Mouse (Mus musculus) adrenal gland, postnatal 36 days (tissue): ENCODE measurements around the gene Tctn3. TPM values are rescaled to one million over a fixed set of nuclear protein-coding genes. Genes with fewer than 3 reads are reported as not detected.

Experiments
- DNase-seq, 2 experiments: peaks; one replicate each; pipeline ENCODE4 v3.0.0; 2021; ENCODE audit warnings: mixed read lengths in 1 of 2
- long read RNA-seq, 2 experiments: library from polyadenylated mRNA; stranded (forward); transcript quantifications; one replicate each; pipeline ENCODE4 v2.0.0; 2021; ENCODE audit warnings: borderline sequencing depth in 2 of 2
- total RNA-seq, 2 experiments: library from RNA; stranded (reverse); gene quantifications; 2 replicates each; pipeline ENCODE4 v1.2.3; 2021

Tctn3 gene
- total RNA-seq = 1 to 10 TPM; 5.1 to 5.5 TPM
- long read RNA-seq, experiment 1, partial matches to known transcripts = 0 of 3 reads
- long read RNA-seq, experiment 1, other reads (novel, unspliced or antisense) = 1 of 3 reads
- long read RNA-seq, experiment 2, partial matches to known transcripts = 0 of 2 reads
- long read RNA-seq, experiment 2, other reads (novel, unspliced or antisense) = 0 of 2 reads

DNA sequence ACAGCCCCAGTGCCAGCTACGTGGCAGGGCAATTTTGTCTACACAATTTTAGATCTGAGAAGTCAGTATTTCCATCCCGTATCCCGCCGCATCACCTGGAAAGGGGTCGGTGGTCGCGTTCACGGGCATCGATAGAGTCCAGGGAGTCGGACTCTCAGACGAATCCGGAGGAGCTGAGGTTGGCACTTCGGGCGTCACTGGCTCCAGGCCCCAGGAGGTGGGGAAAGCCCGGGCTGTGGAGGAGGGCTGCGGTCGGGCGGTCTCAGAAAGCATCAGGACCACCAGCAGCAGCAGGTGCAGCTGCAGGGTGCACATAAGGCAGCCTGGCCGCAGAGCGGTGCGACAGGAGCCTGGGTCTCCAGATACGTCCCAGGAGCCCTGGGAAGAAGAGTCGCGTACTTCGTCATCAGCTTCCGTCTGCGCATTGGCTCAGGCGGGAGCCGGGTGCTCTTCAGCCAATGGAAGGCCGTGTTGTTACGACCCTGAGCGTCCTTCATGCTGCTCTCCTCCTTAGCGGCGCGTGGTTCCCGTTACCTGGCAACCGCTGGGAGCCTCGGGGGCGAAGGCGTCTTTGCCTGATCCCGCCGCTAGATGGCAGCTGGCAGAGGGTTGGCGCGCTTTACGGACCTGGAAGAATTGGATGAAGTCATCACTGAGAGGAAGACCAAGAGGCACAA lies at the start of gene Tctn3, which contains the start of gene Entpd1:
TSS of gene Tctn3 (minus strand) at position 404 of the 677 bp plus-strand sequence.
TSS of gene Entpd1 (plus strand) at position 537 of the 677 bp plus-strand sequence.
- peak; percentile 97 for DNase-seq

DNA sequence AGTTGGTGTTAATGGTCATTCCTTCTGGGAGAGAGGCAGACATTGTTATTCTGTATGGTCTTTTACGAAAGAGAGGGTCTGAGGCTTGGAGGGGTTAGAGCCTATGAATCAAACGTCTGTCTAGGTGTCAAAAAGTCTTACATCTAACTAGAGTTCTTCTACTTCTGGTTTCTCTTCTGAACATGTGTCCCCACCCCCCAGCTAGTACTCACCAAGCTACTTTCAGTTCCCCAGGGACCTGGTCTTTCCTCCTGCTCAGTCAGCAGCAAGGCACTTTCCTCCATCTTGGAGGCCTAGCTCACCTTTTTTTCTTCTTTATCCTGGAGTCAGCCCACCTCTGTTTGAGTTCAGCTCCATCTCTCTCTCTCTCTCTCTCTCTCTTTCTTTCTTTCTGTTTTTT lies 49.1 kb upstream of the Tctn3 start:
- DNase-seq = peak in 1 of 2 experiments; percentile 31

DNA sequence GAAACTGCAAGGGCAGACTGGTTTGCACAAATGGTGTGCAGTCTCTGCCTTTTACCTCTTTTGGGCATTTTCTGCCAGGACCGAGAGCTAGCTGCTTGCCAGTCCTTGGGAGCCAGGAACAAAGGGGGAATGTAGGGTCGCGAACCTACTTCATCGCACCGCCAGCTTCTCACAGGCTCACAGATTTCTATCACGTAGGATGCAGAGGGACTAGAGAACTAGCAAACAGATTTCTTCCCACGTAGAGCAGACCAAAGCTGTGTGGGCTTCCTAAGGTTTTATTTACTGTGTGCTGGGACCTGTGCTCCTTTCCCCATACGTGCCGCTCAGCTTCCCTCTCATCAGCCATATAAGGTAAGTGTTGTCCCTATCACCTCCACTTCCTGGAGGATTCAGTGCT lies 48.5 kb upstream of the Tctn3 start:
- DNase-seq = no peak

DNA sequence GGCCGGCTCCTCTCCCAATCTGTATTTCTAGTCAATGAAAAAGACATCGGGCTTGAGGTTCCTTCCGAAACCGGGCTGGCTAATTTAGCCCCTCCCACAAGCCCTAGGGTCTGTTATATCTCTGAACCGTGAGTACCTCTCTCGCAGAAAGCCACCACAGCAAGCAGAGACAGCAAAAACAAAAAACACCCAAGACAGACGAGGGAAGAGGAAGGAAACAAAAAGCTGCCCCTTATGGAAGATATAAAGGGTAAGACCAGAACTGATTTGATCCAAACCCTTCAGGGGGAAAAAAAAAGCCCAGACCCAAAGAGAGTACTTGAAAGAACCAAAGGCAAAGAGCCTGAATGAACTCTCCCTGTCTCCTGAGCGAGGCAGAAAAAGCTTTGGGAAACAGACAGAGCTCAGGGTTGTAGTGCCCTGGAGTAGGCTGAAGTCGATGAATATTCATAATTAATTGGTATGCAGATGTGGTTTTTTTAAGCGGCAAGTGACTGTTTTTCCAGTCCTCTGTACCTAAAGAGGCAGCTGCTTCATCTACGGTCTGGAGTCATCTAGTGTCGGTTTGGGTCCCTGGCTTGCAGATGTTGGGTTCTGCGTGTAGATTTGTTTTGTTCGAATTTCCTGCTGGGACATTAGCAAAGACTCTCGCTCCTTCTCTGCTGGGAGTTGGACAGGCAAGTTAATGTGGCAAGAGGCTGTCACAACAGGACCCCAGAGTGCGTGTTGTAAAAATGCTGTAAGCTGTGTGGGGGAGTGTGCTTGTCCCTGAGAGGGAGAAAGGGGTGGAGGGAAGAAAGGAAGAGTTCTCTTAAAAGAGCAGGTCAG lies 47.8 kb upstream of the Tctn3 start:
- peak; percentile 22 to 43 for DNase-seq

DNA sequence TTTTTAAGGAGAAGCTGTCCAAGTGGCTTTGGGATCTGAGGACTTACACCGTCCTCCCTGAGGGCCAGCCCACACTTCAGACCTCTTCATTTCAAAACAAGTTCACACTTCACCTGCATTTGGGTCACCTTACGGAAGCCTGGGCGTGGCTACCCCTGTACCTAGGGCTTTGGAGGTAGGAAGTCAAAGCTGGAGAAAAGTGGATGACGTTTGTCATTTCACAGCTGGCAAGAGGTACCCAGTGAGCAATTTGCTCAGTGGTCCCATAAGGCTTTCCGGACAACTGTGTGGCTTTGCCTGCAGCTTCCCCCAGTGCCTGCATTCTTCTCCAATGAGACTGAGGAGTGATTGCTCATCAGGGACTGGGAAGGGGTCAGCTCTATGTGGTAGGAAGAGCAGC lies 46.9 kb upstream of the Tctn3 start:
- no peak for DNase-seq

DNA sequence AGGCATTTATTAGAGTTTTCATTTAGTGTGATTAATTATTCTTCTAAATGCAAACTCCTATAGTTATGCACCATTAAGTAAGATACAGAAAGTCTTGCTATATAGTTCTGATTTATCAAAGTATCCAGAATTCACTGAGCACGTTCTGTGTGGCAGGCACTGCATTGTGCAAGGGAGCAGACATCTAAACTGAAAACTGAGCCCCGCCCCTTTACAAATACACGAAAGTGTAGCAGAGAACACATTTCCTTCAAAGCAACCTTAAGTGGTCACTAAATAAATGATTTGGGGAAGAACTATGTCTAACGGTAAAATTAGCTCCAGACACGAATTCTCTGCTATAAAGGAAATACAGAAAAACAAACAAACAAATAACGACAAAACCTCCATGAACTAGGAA lies 46.2 kb upstream of the Tctn3 start:
- no peak for DNase-seq

DNA sequence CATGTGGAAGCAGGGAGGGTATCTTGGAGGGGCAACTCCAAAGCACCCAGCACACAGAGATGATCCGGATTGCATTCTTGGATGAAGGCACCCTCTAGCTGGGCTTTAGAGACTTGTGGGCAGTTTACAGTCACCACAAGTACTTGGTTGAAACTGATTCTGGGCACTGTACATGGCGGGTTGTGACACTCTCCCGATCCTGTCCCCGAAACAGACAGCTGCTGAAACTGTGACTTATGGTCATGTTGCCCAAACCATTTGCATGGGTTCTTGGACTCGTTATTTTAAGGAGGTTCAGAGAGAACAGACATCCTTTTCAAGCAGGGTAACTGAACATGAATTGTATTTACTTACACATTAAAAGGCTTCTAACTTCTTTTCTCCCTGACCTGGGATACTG lies 44.2 kb upstream of the Tctn3 start:
- DNase-seq = no peak

DNA sequence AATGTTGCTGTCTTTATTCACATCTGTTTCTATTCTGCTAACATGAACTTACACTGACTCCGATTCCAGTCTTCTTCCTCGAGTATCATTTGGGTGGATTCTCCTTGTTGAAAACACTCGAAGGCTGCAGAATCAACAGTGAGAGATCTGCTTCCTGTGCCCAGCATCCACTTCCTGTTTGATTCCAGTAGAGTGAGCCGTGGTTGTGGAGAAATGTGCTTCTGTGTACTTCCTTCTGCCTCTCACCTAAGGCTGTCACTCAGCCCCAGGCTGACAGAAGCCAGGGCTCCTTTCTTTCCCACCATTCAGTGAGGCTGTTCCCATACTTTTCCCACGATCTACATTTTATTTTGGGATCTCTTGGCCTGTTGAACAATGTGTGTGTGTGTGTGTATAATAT lies 38.1 kb upstream of the Tctn3 start:
- no peak for DNase-seq

DNA sequence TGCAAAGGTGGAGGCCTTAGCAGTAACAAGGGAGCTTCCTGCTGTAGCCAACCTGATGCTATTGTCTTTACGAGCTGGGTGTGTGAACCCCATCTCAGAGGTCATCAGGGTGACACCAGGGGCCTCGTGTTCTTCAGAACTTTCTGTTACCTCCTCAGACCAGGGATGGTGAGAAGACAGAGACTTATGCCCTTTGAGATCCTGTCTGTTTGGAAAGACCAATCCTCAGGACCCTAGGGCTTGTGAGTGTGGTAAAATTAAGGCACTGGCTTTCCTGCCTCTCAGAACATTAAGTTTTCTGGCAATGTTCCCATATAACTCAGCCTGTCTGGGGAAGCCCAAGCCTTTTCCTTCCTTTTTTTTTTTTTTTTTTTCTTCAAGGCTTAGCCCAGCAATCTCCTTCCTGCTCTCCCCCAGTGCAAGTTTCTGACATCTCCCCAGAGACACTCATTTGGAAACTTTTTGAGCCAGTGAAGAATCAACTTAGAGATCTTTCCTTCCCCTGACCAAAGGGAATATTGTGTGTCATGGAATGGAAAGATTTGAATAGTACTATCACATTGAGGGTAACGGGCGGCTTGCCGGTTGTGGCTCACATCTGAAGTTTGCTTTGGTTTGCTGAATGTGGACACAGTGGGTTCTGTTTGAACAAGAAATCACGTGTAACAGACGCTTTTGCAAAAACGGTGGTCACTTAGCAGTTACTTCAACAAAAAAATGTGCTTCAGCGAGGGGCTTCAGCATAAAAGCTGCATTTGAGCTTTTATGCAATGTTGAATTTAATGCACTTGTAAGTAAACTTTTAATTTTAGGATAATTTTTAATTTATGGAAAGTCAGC lies 35.5 kb upstream of the Tctn3 start:
- DNase-seq = peak; percentile 13 to 23

DNA sequence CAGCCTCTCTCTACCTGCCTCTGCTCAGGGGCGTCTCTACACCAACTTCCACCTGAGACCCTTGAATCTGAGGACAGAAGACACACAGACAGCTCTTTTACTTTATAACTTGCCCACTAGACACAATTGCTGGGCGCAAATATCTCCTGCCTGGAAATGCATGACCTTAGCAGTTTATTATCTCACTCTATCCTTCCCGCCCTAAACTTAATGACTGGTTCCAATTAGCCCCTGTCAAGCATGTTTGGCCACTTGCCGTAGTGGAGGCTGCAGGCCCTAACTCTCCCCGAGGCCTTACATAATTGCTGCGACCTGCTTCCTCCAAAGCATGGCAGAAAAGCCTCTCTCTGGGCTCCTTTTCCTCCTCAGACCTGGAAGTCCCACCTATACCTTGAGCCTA lies 34.3 kb upstream of the Tctn3 start:
- DNase-seq = no peak

DNA sequence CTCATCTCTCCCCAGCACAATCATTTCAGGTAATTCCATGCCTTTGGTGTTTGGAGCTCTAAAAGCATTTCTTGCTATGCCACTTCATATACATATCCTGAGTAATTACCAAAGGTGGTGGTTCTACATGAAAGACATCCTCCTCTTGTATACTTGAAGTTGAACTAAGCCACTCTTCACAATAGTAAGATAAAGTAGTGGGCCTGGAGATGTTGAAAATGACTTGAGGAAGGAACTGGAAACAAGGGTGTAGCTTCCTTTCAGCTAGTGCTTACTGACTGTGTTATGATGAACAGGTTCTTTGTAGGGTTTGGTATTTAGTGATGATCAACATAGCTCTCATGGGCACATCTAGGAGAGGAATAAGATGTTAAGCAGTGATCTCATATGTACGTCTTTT lies 31.8 kb upstream of the Tctn3 start:
- no peak for DNase-seq

DNA sequence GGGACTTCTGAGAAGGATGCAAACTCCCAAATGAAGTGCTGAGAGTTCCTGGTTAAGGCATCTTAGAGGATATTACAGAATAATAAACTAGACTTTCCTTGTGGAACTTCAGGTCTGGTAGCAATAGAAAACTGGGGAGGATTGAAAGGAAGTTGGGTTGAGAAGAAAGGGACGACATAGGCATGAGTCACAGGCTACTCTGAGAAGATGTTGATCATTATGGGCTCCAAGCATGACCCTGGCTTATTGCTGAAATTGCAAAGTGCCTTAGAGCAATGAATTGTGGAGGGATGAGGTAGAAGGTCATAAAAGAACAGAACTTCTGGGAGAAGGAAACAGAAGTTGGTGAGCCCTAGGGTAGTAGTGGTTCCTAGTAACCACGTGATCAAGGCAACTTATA lies 28.8 kb upstream of the Tctn3 start:
- DNase-seq = no peak

DNA sequence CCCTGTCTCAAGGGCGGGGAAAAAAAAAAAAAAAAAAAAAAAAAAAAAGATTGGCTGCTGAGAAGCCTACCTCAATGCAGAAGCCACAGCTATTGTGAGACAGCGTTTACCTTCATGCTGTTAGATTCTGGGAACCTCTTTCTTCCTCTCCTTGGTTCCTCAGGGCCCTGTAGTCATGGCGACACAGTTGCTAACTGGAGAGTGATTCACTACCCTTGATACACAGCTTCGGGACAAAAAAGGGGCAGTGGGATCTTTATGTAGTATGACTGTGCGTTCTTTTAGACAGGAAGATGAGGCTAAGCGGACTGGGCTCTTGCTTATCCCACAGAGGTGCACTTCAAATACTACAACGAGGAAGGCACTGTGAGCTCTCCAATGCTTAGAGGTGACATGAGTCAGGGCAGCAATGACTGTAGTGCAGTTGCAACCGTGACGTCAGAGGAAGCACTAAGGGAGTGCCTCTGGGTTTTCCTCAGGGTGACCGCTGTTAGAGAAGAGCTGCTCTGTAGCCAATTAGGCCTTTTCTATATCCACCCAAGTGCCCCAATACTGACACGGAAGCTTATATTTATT lies 27.8 kb upstream of the Tctn3 start:
- DNase-seq = no peak

DNA sequence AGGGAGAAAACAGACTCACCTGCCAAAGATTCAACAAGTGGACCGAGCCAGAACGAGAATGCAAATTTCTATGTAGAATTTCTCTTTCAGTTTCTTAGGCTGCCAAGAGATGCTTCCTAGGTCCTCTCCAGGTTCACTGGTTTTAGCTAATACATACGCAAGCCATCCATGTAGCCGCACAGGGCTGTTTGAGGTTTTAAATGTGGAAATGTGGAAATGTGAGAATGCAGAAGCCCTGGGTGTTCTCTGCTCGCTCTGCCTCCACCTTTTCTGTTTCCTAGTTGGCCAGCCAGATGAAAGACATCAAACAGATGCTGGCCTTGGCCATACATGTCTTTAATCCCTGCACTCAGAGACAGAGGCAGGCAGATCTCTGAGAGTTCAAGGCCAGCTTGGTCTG lies 26.5 kb upstream of the Tctn3 start:
- no peak for DNase-seq

DNA sequence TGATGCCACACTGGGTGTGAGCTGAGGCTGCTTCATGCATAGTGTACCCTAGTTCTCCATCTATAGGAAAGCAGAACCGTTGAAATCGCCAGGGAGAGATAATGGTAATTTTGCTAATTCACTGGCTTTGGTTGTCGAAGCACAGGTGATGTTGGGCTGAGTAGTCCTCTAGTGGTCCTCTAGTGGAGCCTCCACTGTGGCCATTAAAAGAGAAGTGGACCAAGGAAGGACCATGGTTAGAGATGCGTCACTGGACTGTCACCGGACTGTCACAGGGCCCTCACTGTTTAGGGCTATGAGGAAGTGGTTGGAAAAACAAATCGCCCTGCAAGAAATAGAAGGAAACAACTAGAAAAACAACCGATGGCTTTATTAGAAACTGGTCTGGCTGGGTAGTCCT lies 25.6 kb upstream of the Tctn3 start:
- DNase-seq = no peak

DNA sequence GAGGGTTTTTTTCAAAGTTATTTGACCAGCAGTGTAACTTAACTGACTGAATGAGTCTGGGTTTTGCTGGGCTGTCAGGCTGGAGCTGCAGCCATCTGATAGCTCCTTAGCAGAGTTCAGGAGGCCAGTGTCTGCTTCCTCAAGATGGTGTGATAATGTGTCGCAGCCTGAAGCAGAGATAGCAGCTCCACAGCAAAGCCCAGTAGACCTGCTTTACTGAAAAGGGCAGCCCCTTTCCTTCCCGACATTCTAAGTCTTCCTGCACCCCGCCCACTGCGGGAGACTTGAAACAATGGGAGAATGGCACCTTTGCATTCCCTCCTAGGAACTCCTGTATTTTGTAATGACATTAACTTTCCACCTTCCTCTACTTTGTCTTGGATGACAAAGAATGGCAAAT lies 25.1 kb upstream of the Tctn3 start:
- peak; percentile 36 to 47 for DNase-seq

DNA sequence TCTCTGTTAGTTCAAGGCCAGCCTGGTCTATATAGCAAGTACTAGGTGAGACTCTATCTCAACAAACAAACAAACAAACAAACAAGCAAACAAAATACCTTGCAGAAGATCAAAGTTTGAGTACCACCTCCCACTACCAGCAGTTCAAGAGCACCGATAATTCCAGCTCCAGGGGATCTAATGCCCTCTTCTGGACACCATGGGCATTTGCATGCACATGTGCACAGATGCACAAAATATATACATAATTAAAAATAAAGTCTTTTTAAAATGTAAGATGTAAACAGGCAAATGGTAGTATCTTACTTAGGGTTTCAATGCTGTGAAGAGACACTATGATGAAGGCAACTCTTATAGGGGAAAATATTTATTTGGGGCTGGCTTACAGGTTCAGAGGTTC lies 21.1 kb upstream of the Tctn3 start:
- no peak for DNase-seq

DNA sequence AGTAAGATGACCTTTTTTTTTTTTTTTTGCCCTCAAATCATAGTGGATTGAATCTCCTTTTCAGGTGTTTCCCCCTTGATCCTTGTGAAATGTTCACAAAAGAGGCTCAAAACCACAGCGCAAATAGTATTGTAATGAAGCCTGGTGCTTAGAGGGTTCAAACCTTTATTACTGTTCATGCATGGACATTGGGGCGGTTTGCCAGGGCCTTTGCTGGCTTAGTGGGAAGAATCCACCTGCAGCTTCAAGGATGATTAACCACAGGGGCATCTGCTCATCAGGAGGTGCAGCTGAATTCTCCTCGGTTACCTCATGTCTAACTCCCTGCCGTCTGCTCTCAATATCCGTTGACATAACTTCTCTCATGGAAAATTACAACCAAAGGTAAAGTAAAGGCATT lies 20.6 kb upstream of the Tctn3 start:
- DNase-seq = no peak

DNA sequence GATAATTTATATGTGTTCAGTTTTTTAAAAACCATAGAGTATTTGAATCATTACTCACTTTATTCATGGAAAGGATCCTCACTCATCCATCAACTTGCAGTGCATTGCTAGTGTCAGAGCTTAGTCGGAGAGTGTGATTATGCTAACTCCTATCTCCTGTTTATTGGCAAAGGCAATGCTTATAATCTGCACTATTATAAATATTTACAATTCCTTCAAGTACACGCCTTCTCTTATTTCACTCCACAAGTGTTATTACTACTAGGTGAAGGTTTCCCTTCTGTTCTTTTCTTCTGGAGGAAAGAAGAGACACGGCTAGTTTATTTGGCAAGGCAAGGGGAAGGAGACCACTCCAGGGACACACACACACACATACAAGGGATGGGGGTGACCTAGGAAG lies 20.2 kb upstream of the Tctn3 start:
- no peak for DNase-seq

DNA sequence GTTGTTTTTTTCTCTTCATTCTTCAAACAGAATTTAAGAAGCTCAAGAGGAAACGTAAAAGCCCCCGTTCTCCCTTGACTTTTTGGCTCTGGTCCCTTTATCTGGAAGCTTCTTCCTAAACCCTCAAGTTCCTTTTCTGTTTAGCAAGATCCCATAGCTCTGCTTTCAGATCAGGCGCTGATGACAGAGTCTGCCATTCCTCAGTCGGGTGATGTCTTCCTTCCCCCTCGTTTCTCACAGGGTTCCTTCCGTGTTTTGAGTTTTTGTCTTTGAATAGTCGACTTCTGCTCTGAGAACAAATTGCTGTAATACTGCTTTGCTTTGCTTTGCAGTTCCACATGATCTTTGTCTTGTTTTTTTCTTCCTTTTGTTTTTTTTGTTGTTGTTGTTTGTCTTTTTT lies 18.6 kb upstream of the Tctn3 start:
- no peak for DNase-seq

DNA sequence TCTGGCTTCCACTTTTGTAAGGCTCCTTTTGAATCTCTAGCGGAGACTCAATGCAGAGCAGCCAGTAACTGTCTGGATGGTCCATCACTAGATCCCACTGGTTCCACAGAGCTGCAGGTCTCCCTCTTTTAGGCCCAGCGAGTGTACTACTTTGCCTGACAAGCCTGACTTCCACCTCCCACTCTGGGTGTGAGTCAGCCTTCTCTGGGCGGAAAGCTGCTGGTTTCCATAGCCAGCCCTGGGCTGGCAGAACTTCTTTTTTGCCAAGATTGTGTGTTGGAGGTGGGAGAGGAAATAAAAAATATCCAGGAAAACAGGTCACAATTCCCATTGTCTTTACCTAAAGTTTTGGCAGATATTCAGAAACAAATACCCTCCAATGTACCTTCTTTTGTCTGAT lies 18.1 kb upstream of the Tctn3 start:
- DNase-seq = peak; percentile 20 to 29

DNA sequence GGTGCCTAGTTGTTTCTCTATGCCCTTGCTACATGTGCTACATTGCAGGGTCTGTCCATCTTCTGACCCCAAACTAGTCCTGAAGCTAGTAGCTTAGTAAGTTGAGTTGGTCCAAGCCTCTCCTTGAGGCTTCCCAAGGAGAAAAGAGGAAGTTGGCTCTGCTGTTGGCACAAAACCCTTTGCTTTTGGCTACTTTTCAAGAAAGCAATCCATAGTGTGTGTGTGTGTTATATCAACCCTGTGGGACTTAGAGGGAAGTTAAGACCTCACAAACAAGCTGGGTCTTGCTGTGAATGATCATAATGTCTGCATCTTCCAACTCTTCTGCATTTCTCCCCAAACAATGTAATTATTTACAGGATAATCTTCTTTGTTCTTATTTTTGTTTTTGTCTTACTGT lies 16.9 kb upstream of the Tctn3 start:
- DNase-seq = no peak
